Mouse (Mus musculus) T-helper 17 cell (primary cell): ENCODE results near the gene Mettl8.

Experiments used
- in situ Hi-C, 2 experiments: fragments of 300-600 bp; cut with MboI, MseI; formaldehyde crosslinking; loops; 1 replicate in 1 of 2; 2 replicates in 1 of 2; pipeline ENCODE4 v1.15.1; 2025; ENCODE audit warnings: high pct_unique_total_duplicates in 2 of 2

The Mettl8 gene

GRCm38 (mm10) chr2:71055300-71056114 is at the start of gene Mettl8, which contains the start of gene Dcaf17:
Gene Mettl8, minus strand, starts transcription at chr2:71055583.
Gene Dcaf17, plus strand, starts transcription at chr2:71055328.
- in situ Hi-C loops: no loop called here

GRCm38 (mm10) chr2:71104696-71105095 is 49.3 kb upstream of the Mettl8 start:
- in situ Hi-C loops: loop anchor here in 1 of 2 experiments (5.0 kb wide), 2 partner anchors 72 to 402 kb away; no protein-coding TSS in a partner anchor

- in situ Hi-C loops: no loop called here
Measured at GRCm38 (mm10) chr2:71103292-71103680, 47.9 kb upstream of the Mettl8 start.

DNA sequence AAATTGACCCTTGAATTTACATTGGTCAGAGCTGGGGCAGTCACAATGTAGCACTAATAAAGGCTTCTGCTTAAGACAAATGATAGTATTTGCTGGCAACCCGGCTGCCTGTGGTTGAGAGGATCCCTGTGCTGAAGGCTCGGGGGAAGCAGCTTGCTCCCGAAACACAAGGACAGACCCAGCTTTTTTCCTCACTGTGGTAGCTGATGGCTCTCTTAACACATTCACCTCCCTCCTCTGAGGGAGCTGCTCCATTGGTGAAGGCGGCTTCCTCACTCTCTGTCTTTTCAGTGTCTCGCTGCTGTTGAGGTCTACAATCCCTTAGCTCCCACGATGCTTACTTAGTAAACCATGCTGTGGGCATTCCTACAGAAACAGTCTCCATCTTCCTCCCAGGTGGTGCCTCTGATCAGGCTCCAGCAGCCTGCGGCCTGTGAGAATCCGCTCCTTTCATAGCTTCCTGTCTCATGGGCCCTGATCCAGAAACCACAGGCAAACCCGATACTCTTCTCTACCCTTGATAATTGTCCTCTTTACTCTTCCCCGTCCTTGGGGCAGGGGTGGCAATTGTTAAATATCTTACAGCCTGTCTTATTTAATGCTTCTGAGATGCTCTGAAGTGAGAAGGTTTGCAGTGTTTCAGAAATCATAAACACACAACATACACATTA is 47.4 kb upstream of the Mettl8 start:
- in situ Hi-C loops: no loop called here

GRCm38 (mm10) chr2:71096170-71096569 is 40.8 kb upstream of the Mettl8 start:
- in situ Hi-C loops: loop anchor here in 1 of 2 experiments (5.0 kb wide), 1 partner anchor 54 kb away; no protein-coding TSS in a partner anchor

DNA sequence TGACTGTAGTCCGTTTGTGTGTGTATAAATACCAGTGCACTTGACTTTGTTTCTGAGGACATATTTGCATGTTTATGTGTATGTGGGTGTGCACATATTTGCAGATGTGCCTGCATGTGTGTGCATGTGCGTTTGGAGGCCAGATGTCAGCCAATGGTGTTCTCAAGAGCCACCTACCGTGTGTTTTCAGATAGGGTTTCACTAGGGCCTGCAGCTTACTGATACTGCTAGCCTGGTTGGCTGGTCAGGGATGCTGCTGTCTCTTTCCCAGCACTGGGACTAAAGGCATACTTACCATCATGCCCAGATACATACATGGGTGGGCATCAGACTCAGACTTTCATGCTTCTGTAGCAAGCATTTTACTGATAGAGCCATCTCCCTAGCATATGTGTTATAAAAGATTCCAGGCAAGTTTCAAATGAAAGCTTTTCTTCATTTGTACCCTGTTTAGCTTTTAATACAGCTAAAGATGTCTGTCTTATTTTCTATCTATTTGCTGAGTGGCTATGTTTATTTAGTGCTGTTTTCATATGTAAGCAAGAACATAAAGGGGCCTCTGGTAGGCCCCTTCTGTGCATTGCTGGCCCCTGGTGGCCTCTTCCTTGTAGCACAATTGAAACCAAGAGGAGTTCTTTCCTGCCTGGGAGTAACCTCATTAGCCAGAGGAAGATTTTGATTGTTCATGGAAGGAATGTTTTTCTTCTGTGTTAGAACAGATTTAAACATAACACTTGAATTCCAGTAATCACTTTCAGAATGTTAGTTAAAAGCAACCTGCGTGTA is 35.5 kb upstream of the Mettl8 start:
- in situ Hi-C loops: no loop called here

DNA sequence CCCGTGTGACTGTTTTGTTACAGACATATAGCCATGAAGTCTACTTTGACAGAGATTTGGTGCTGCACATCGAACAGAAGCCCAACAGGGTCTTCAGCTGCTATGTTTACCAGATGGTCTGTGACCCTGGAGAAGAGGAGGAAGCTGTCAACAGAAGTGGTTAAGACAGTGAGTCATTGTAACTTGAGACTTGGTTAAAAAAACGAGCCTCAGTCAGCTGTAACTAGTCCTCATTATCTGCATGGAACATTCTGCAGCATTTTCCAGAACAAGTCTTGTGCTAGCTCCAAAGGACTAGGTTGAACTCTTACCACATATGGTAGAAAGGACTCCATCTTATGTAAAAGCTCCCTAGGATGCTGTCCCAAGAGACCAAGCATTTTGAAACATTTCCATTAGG is 34.4 kb upstream of the Mettl8 start:
- in situ Hi-C loops: no loop called here

GRCm38 (mm10) chr2:71083454-71084193 is 28.2 kb upstream of the Mettl8 start:
- in situ Hi-C loops: no loop called here

DNA sequence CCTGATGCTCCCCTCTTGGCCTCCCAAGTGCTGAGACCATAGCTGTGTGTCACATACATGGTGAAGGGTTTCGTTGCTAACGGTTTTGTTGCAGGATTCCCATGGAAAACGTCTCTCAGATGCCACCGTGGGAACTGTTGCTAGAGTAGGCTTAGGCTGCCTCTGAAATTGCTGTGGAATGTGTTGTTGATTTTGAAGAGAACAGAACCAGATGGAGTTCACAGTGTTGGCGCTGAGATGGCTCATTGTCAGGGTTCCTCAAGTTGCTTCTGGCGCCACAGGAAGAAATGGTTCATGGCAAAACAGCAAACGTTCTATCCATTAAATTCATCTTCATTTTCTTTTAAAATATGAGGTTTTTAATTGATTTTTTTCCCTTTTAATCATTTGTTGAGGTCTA is 27.0 kb upstream of the Mettl8 start:
- in situ Hi-C loops: no loop called here

GRCm38 (mm10) chr2:71073828-71074227 is 18.4 kb upstream of the Mettl8 start:
- in situ Hi-C loops: no loop called here

DNA sequence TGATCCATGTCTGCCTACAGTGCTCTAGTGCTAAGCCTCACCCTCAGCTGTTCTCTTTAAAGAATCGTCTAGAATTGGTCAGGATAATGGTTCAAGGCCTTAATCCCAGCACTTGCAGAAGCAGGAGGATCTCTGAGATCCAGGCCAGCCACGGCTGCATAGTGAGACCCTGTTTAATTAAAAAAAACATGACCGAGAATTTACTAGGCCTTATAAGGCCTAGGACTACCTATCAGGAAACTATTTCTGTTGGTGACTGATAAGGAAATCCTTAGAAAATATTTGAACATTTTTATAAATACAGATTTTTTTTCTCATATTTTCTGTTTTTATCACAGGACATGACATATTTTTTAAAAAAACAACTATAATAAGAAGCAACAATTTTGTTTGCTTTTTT is 17.9 kb upstream of the Mettl8 start:
- in situ Hi-C loops: no loop called here

- in situ Hi-C loops: no loop called here
Measured at GRCm38 (mm10) chr2:71071601-71072000, 16.2 kb upstream of the Mettl8 start.

- in situ Hi-C loops: no loop called here
Measured at GRCm38 (mm10) chr2:71056115-71056835, 892 bp upstream of the Mettl8 start.

- in situ Hi-C loops: no loop called here
Measured at GRCm38 (mm10) chr2:71054716-71055115, 667 bp downstream of the Mettl8 start.

DNA sequence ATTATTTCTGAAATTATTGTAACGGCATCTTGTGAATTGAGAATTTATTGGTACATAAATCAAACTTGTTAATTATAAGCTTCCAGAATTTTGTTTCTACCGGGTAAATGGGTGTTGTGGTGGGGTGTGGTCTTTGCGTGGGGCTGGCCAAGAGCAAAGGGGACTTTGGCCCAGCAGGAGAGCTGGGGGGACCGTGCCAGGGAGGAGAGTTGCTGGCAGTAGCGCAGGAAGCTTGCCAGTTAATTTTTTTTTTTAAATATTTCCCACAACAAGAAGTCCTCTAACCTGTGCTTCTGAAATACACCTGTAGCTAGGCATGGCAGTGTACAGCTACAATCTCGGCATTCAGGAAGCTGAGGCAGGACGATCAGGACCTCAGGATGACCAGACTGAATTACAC is 4.9 kb downstream of the Mettl8 start:
- in situ Hi-C loops: no loop called here

DNA sequence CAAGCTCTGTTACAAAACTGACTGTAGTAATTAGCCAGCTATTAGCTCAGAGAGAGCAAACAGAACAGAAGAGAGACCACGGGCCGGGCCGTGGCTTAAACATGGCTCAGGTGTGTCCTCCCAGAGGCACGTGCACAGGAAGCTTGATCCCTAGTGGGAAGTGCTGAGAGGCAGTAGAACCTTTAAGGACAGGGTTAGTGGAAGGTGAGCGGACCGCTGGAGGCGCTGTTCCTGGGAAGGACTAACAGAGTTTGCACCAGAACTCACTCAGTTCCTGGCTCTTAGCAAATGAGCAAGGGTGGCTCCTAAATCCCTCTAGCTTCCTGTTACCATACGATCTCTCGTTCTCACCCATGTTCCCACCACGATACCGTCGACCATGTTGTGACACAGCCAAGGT is 6.5 kb downstream of the Mettl8 start:
- in situ Hi-C loops: no loop called here

GRCm38 (mm10) chr2:71046751-71047320 is 8.5 kb downstream of the Mettl8 start:
- in situ Hi-C loops: no loop called here

DNA sequence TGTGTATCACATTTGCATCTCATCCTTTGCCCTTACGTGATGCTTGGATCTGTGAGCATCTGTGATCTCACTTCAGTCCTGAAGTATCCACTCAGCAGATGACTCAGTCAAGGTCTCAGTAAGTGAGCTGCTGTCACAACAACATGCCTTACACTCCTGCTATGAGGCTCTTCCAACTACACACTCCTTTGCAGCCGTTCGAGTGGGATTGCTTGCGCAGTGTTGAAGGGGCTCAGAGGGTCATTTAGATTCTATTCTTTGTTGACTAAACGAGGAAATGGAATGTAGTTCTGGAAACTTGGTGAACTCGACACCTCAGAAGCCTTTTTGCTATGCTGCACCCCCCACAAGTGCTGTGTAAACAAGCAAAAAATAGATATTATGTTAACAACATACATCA is 9.2 kb downstream of the Mettl8 start:
- in situ Hi-C loops: no loop called here

- in situ Hi-C loops: loop anchor here (5.0 kb wide), 2 partner anchors 58 to 257 kb away; no protein-coding TSS in a partner anchor
Measured at GRCm38 (mm10) chr2:71039522-71040121, 15.8 kb downstream of the Mettl8 start.

GRCm38 (mm10) chr2:71037447-71037846 is 17.9 kb downstream of the Mettl8 start:
- in situ Hi-C loops: no loop called here
